Mouse (Mus musculus): ENCODE data around the gene Ehd4. TPM values are rescaled to one million over a fixed set of nuclear protein-coding genes. Genes with fewer than 3 reads are reported as not detected.

Gene Ehd4
- polyA plus RNA-seq, 1 experiment from 2014 or later = 11.9 TPM

- no peaks in the 10 kb centered on the region for H3K4me1 ChIP-seq (ENCODE audit: control insufficient read depth, insufficient read depth, low read length)
- no peak for DNase-seq
- 97% methylated on average over 5 of the region's 5 CpGs for WGBS
- ATAC-seq (ENCODE audit: low FRiP score, low TSS enrichment) = no peak
- H3K4me2 ChIP-seq (ENCODE audit: low read length) = no peak overlapping the region
- no peaks in the 10 kb centered on the region for H3K27me3 ChIP-seq (ENCODE audit: control insufficient read depth, insufficient read depth, low read length)
- H3K9me3 ChIP-seq (ENCODE audit: control insufficient read depth, low read length) = no peaks in the 10 kb centered on the region
- no peak overlapping the region for H3K4me3 ChIP-seq (replicated peaks; ENCODE audit: low read depth, low read length)
- no peak overlapping the region for H3K9ac ChIP-seq (replicated peaks; ENCODE audit: low read length)
- peaks cover 66% of the 10 kb centered on the region for H3K36me3 ChIP-seq (ENCODE audit: control insufficient read depth, insufficient read depth, low read length)
- H3K27ac ChIP-seq (replicated peaks; ENCODE audit: low read depth, low read length) = no peak overlapping the region
Measured at GRCm38 (mm10) chr2:120040991-120041390, 113.4 kb downstream of the Ehd4 start.

Other genes starting within 250 kb of the Ehd4 start
- gene Mapkbp1, start 181.9 kb downstream of the Ehd4 start, polyA plus RNA-seq (2014; fragmentation: Nextera tagmentation; extraction: Ambion mirVana) = 7.2 and 8.1 TPM in 2 replicates
- 16.7 and 18.7 TPM in 2 replicates for gene Jmjd7, start 127.1 kb downstream of the Ehd4 start, polyA plus RNA-seq (2014; fragmentation: Nextera tagmentation; extraction: Ambion mirVana)
- 4.0 and 5.2 TPM in 2 replicates for gene Gm28042, start 127.1 kb downstream of the Ehd4 start, polyA plus RNA-seq (2014; fragmentation: Nextera tagmentation; extraction: Ambion mirVana)
- 2.6 and 4.0 TPM in 2 replicates for gene Pla2g4b, start 121.2 kb downstream of the Ehd4 start, polyA plus RNA-seq (2014; fragmentation: Nextera tagmentation; extraction: Ambion mirVana)
- gene Pla2g4e, start 90.7 kb upstream of the Ehd4 start, polyA plus RNA-seq (2014; fragmentation: Nextera tagmentation; extraction: Ambion mirVana) = 3.5 and 6.4 TPM in 2 replicates
- not detected in 2 replicates for gene Pla2g4d, start 134.6 kb upstream of the Ehd4 start, polyA plus RNA-seq (2014; fragmentation: Nextera tagmentation; extraction: Ambion mirVana)
- not detected in 2 replicates for gene Pla2g4f, start 159.6 kb upstream of the Ehd4 start, polyA plus RNA-seq (2014; fragmentation: Nextera tagmentation; extraction: Ambion mirVana)
- gene Vps39, start 198.5 kb upstream of the Ehd4 start, polyA plus RNA-seq (2014; fragmentation: Nextera tagmentation; extraction: Ambion mirVana) = 43.1 and 55.5 TPM in 2 replicates
- 7.8 and 9.2 TPM in 2 replicates for gene Ganc, start 249.3 kb upstream of the Ehd4 start, polyA plus RNA-seq (2014; fragmentation: Nextera tagmentation; extraction: Ambion mirVana)
- gene Tmem87a, start 249.5 kb upstream of the Ehd4 start, polyA plus RNA-seq (2014; fragmentation: Nextera tagmentation; extraction: Ambion mirVana) = 11.1 and 12.1 TPM in 2 replicates

Data from midbrain, embryonic 14.5 days (tissue).